Mouse (Mus musculus) adrenal gland, adult 18-20 months (tissue): ENCODE measurements at regions not wholly inside any gene's neighbourhood (a gene's known extent, or its start where the extent isn't known, plus 50 kb on each side); places are given as distances from the start of the nearest gene placed in this dataset.

Experiments
- DNase-seq, 2 experiments: peaks; one replicate each; pipeline ENCODE4 v3.0.0; 2021 to 2022; ENCODE audit warnings: low spot score in 2 of 2

DNA sequence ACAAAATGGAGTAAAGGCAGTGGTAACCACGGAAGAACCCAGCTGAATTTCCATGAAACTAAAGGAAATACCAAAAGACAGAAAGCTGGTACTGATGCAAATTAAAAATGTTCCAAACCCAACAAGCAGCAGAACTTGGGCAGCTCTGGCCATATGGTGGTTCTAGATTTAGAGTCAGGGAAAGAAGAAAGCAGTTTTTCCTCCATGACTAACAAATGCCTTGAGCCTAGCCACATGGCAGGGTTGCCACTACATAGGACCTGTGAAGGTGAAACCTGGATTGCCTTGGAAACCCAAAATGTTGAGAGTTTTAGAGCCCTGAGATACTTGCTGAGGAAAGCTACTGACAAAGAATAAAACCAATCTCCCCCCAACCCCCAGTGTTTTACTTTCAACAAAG is 701.5 kb upstream of the Foxg1 start:
- no peak for DNase-seq

DNA sequence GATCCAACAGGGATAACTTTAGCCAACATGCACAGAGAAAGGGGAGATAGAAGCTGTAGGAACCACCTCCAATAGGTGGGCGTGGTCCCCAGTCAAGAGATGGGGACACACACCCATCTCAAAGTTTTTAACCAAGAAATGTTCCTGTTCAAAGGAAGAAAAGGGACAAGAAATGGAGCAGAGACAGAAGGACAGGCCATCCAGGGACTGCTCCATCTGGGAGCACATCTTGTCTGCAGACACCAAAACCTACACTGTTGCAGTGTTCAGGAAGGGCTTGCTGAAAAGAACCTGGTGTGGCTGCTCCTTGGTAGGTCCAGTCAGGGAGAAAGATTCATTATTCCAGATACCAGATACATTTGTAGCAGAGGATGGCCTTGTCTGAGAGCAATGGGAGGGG is 676.5 kb upstream of the Foxg1 start:
- no peak for DNase-seq

DNA sequence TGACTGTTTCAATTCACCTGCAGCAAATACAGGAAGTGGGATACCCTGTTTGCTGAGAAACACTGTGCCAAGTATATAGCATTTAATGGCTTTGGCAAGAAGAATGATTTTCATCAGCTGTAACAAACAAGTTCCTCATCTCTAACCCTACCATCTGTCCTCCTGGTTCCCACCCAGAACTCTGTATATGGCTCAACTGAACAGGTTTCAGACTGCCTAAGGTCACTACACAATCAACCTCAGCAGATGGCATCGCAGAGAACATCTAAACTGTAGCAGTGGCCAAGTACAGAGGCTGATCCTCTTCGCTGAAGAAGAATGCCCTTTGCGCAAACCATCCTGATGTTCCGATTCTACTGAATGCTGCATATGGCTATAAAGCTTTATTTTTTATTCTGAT is 668.8 kb upstream of the Foxg1 start:
- no peak for DNase-seq

DNA sequence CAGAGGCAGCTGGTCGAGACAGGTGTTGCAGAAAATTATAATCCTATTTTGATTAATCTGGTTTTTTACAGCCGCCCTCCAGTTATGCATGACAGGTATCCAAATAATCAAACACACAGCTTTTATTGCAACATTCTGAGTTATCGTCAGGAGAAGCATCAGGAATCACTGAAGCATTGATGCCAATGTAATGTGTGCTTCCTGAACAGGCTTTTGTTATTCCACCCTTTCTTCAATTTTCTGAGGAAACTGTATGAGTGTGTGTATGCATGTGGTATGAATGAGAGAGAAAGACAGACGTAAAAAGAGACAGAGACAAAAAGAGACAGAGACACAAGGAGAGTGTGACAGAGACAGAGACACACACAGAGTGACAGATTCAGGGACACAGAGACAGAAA is 652.6 kb upstream of the Foxg1 start:
- no peak for DNase-seq

DNA sequence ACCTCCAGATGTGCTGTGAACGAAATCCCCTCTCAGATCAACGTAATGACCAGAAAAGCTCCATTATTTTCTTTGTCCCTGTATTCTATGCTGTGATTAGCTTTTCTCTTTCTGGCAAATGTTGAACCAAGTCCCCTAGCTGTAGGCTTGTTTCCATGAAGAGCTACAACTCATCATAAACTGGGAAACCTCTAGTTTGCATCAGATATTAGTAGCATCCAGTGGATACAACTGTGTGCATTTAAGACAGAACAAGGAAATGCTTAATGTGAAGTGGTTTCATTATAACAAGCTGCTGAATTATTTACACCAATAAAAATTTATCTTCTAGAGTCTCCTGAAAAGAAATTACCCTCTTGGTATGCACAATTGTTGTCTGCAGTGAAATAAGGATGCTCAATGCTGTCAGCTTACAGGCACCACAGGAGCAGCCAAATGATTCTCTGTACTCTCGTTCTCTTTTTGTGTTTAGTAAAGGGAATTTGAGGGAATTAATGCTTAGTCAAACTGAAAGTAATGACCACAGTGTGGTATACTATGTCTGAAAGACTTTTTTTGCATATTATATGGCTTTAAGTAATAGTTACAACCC is 623.6 kb upstream of the Foxg1 start:
- DNase-seq: no peak
